Mouse (Mus musculus) hindbrain, embryonic 12.5 days (tissue): ENCODE measurements around the gene Slc25a16. TPM values are rescaled to one million over a fixed set of nuclear protein-coding genes. Genes with fewer than 3 reads are reported as not detected.
"Not testable (repeated sequence)": the region's sequence is repeated elsewhere in the genome, so short reads cannot be mapped to it uniquely, and the experiment has no call there.

Experiments used
- ATAC-seq: fragments of 200-750 bp; cut with Nextera tagmentation; 2 replicates; pipeline ENCODE4 v1.8.0; 2017; ENCODE audit warnings: moderate TSS enrichment; ENCODE audit not compliant: low FRiP score
- H3K27ac ChIP-seq: fragments of 300-500 bp; sonication (generic); 2 replicates; pipeline ENCODE4 v1.5.1; 2016; ENCODE audit warnings: mild to moderate bottlenecking
- H3K27me3 ChIP-seq: fragments of 300-500 bp; sonication (generic); 2 replicates; pipeline ENCODE4 v1.6.1; 2016; ENCODE audit warnings: mild to moderate bottlenecking
- H3K36me3 ChIP-seq: fragments of 300-500 bp; sonication (generic); 2 replicates; pipeline ENCODE4 v1.6.1; 2016; ENCODE audit warnings: mild to moderate bottlenecking
- H3K4me1 ChIP-seq: fragments of 300-500 bp; sonication (generic); 2 replicates; pipeline ENCODE4 v1.6.1; 2016
- H3K4me2 ChIP-seq: fragments of 300-500 bp; sonication (generic); replicated peaks from 2 replicates; pipeline ENCODE4 v1.6.1; 2016; ENCODE audit warnings: mild to moderate bottlenecking
- H3K4me3 ChIP-seq: fragments of 300-500 bp; sonication (generic); 2 replicates; pipeline ENCODE4 v1.5.1; 2016; ENCODE audit warnings: mild to moderate bottlenecking
- H3K9ac ChIP-seq: fragments of 300-500 bp; sonication (generic); 2 replicates; pipeline ENCODE4 v1.6.1; 2016; ENCODE audit warnings: mild to moderate bottlenecking, moderate library complexity
- H3K9me3 ChIP-seq: fragments of 300-500 bp; sonication (generic); replicated peaks from 2 replicates; pipeline ENCODE4 v1.6.1; 2016; ENCODE audit warnings: mild to moderate bottlenecking
- WGBS: fragments of 180-500 bp; shearing (Covaris S2); methylation state at CpG from one replicate; pipeline ENCODE4 v1.1.7; 2016; 5-methylcytosine and 5-hydroxymethylcytosine counted together
- polyA plus RNA-seq: library from polyadenylated mRNA; unstranded; fragments of >200 nt; fragmentation: Nextera tagmentation; extraction: Ambion mirVana; gene quantifications from 2 replicates; pipeline ENCODE4 v1.2.1, GENCODE M21; 2016

Gene Slc25a16
- polyA plus RNA-seq, 1 experiment from 2014 or later = 12.6 TPM

DNA sequence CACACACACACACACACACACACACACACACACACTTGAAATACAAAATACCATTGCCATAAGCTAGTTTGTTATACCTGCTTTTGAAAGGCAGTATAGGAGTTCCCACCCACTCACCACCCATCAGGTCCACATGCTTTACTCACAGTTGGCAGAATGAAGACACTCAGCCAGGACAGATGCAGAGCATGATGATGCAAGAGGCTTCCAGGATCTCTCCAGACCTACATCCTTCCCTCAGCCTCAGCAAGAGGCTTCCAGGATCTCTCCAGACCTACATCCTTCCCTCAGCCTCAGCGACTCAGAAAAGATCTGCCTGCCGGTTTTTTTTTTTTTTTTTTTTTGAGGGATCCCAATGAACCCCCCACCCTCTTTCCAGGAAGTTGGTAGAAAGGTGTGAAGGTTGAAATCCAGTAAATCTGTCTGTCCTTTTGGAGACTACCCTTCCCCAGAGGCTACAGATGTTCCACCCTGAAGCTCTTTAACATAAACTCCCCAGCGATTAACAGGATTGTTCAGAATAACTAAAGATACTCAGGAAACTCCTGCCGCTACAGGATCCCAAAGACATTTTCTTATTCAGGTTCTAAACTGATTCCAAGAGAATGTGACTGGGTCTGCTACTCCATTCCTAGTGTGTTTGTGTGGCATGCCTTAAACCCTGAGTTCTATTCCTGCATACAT lies 27.7 kb upstream of the Slc25a16 start:
- no peak for ATAC-seq
- 17% methylated on average over 4 of the region's 4 CpGs for WGBS
- Histone ChIP-seq H3K27me3 (no peaks in the 10 kb centered on the region), H3K9me3 (no peaks in the 10 kb centered on the region), H3K27ac (no peak overlapping the region), H3K9ac (no peak overlapping the region), H3K36me3 (no peaks in the 10 kb centered on the region), H3K4me1 (no peaks in the 10 kb centered on the region), H3K4me2 (no peak overlapping the region), H3K4me3 (no peak overlapping the region)

DNA sequence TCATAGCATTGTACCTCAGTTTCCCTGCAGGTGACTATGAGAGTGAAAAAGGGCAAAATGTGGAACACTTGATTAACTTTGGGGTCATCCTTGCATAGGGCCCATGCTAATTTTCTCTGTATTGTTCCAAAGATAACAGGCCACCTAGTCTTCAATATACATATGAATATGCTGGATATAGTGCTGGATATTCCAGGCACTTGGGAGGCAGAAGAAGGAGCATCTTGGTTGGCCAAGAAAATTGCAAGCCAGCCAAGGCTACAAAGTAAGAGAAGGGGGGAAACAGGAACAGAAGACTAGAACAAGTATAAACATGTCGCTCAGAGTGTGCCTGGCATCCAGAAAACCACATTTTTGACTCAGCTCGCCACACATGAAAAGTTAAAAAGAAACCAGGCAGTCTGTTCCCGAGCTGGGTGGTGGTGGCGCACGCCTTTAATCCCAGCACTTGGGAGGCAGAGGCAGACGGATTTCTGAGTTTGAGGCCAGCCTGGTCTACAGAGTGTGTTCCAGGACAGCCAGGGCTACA lies 27.0 kb upstream of the Slc25a16 start:
- no peaks in the 10 kb centered on the region for H3K4me1 ChIP-seq
- no peaks in the 10 kb centered on the region for H3K36me3 ChIP-seq
- no peak for ATAC-seq
- no peak overlapping the region for H3K9ac ChIP-seq
- H3K27ac ChIP-seq = no peak overlapping the region
- WGBS = 67% methylated on average over 6 of the region's 6 CpGs
- no peak overlapping the region for H3K4me3 ChIP-seq
- no peaks in the 10 kb centered on the region for H3K27me3 ChIP-seq
- H3K9me3 ChIP-seq = no peaks in the 10 kb centered on the region
- H3K4me2 ChIP-seq = no peak overlapping the region

DNA sequence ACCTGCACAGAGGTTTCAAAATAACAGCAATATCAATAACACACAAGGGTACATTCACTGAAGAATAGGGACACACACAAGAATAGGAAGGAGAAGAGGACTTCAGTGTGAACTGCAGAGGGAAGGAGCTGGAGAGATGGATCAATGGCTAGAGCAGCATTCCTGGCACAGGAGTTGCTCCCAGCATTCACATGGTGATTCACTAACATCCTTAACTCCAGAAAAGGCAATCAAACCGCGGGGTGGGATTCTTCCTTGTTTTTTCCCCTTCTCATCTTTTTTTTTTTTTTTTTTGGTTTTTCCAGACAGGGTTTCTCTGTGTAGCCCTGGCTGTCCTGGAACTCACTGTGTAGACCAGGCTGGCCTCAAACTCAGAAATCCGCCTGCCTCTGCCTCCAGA lies 26.0 kb upstream of the Slc25a16 start:
- no peaks in the 10 kb centered on the region for H3K4me1 ChIP-seq
- 69% methylated on average over 3 of the region's 3 CpGs for WGBS
- no peak for ATAC-seq
- no peaks in the 10 kb centered on the region for H3K27me3 ChIP-seq
- no peak overlapping the region for H3K4me3 ChIP-seq
- H3K27ac ChIP-seq = no peak overlapping the region
- no peaks in the 10 kb centered on the region for H3K36me3 ChIP-seq
- H3K9me3 ChIP-seq = no peaks in the 10 kb centered on the region
- H3K9ac ChIP-seq = no peak overlapping the region
- H3K4me2 ChIP-seq = no peak overlapping the region

DNA sequence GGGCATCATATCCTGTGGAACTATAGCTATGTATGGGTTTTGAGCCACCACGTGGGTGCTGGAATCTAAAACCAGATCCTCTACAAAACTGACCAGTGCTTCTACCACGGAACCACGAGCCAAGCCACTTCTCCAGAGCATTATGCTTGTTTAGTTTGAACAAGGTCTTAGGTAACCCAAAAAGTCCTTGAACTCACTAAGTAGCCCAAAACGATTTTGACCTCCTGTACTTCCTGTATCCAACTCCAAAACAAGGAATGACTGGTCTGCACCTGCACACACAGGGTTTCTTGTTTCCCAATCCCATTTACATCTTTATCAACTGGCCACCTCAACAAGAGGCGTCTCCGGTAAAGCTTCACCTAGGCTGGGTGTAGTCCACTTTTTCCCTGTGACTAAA lies 25.0 kb upstream of the Slc25a16 start:
- Histone ChIP-seq H3K4me1 (no peaks in the 10 kb centered on the region), H3K27ac (no peak overlapping the region), H3K4me2 (no peak overlapping the region), H3K27me3 (no peaks in the 10 kb centered on the region), H3K9me3 (no peaks in the 10 kb centered on the region), H3K9ac (no peak overlapping the region), H3K36me3 (no peaks in the 10 kb centered on the region), H3K4me3 (no peak overlapping the region)
- ATAC-seq = no peak
- 84% methylated on average over 6 of the region's 6 CpGs for whole genome bisulfite sequencing

DNA sequence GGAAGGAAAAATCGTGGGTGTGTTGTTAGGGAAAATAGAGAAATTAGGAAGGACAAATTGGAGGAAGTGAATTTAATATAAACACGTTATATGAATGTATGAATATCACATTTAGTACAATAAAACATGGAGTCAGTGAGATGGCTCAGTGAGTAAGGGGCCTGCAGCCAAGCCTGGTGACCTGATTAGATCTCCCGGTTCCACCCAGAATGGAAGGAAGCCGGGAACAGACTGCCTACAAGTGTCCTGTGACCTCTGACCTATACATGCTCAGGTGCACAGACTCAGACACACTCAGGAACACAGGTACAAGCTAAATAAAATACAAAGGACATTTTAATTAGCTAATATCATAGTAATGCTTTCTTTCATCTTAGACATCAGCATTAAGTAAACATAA lies 24.4 kb upstream of the Slc25a16 start:
- H3K9me3 ChIP-seq = no peaks in the 10 kb centered on the region
- 68% methylated on average over 4 of the region's 4 CpGs for WGBS
- H3K4me2 ChIP-seq = no peak overlapping the region
- H3K4me1 ChIP-seq = no peaks in the 10 kb centered on the region
- H3K27me3 ChIP-seq = no peaks in the 10 kb centered on the region
- ATAC-seq = no peak
- no peak overlapping the region for H3K9ac ChIP-seq
- H3K36me3 ChIP-seq = no peaks in the 10 kb centered on the region
- H3K27ac ChIP-seq = no peak overlapping the region
- no peak overlapping the region for H3K4me3 ChIP-seq

DNA sequence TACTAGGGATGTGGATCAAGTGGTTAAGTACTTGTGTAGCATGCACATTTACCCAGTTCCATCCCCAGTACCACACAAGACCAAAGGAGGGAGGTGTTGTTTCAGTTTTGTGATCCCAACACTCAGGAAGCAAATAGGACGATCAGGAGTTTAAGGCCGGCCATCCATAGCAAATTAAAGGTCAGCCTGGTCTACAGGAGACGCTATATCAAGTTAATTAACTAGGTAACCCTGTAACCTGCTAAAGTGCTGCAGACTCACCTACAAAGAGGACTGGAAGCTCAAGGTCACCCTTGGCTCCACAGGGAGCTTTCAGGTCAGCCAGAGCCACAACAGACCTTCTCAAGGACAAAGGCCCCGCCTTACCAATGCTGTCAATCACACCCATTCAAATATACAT lies 23.7 kb upstream of the Slc25a16 start:
- no peaks in the 10 kb centered on the region for H3K9me3 ChIP-seq
- no peak overlapping the region for H3K4me2 ChIP-seq
- ATAC-seq = no peak
- no peak overlapping the region for H3K27ac ChIP-seq
- H3K4me3 ChIP-seq = no peak overlapping the region
- 72% methylated on average over 4 of the region's 4 CpGs for WGBS
- H3K36me3 ChIP-seq = no peaks in the 10 kb centered on the region
- no peaks in the 10 kb centered on the region for H3K4me1 ChIP-seq
- H3K9ac ChIP-seq = no peak overlapping the region
- no peaks in the 10 kb centered on the region for H3K27me3 ChIP-seq

DNA sequence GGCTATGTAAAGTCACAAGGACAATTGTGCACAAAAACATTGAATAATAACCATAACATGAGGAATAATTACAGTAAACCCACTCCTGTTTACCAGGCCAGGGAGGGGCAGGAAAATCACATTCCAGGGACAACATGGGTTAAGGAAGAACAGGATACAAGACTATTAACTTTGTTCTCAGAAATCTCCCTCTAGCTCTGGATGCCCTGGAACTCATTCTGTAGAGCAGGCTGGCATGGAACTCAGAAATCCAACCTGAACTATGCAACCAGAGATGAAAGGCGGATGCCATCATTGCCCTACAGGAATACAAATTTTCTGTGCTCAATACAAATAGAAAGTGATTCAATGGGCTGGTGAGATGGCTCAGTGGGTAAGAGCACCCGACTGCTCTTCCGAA lies 23.0 kb upstream of the Slc25a16 start:
- Histone ChIP-seq H3K27me3 (no peaks in the 10 kb centered on the region), H3K36me3 (no peaks in the 10 kb centered on the region), H3K9ac (no peak overlapping the region), H3K27ac (no peak overlapping the region), H3K4me1 (no peaks in the 10 kb centered on the region), H3K4me3 (no peak overlapping the region), H3K4me2 (no peak overlapping the region), H3K9me3 (no peaks in the 10 kb centered on the region)
- WGBS = 94% methylated on average over 3 of the region's 3 CpGs
- no peak for ATAC-seq

DNA sequence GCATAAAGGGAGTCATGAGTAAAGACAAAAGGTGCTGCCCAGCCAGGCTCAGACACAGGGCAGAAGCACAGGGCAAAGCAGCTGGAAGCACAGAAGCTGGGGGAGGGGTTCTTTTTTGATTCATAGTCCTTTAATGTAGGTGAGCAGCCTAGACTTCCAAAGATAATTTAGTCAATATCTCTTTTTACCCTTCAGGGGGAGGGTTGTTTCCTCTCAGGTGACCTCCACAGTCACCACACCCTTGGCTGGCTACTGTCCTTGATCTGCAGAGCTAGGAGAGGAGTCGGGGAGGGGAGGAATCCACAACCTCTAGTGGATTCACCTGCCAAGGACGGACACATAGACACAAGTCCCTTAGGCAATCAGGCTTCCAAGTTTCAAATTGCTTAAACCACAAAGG lies 22.4 kb upstream of the Slc25a16 start:
- H3K4me2 ChIP-seq = no peak overlapping the region
- H3K27me3 ChIP-seq = no peaks in the 10 kb centered on the region
- WGBS = 88% methylated on average over 2 of the region's 2 CpGs
- H3K4me3 ChIP-seq = no peak overlapping the region
- no peaks in the 10 kb centered on the region for H3K4me1 ChIP-seq
- H3K27ac ChIP-seq = no peak overlapping the region
- no peak for ATAC-seq
- no peaks in the 10 kb centered on the region for H3K9me3 ChIP-seq
- H3K9ac ChIP-seq = no peak overlapping the region
- H3K36me3 ChIP-seq = no peaks in the 10 kb centered on the region

DNA sequence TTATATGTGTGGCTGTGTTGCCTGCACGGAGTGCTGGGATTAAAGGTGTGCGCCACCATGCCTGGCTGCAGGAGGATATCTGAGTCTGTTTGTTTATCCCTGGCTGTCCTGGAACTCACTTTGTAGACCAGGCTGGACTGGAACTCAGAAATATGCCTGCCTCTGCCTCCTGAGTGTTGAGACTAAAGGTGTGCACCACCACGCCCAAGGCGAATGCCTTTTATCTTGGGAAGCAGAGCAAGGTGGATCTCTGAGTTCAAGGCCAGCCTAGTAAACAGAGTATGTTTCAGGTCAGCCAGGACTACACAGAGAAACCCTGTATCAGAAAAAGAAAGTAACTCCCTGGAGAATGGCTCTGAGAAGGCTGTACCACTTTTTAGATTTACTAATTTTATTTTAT lies 20.3 kb upstream of the Slc25a16 start:
- WGBS = 100% methylated on average over 4 of the region's 4 CpGs
- ATAC-seq = no peak

DNA sequence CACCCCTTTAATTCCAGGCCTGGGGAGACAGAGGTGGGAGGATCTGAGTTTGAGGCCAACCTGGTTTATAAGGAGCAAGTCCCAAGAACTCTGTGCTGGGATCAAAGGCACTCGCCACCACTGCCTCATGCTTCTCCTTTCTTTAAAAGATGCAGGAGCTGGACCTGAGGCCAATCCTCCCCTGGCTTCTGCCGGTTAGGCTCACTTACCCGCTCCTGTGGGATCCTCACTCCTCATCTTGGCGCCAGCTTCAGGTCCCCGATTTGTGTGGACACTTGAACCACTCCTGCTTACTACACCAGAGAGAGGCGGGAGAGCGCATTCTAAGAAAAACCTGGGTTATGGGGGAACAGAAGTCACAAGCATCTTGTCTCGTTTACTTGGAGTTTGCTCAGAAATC lies 18.6 kb upstream of the Slc25a16 start:
- no peaks in the 10 kb centered on the region for H3K9me3 ChIP-seq
- H3K36me3 ChIP-seq = no peaks in the 10 kb centered on the region
- H3K4me1 ChIP-seq = no peaks in the 10 kb centered on the region
- 47% methylated on average over 8 of the region's 8 CpGs for WGBS
- no peak overlapping the region for H3K27ac ChIP-seq
- H3K4me3 ChIP-seq = no peak overlapping the region
- no peaks in the 10 kb centered on the region for H3K27me3 ChIP-seq
- no peak overlapping the region for H3K9ac ChIP-seq
- H3K4me2 ChIP-seq = no peak overlapping the region
- ATAC-seq = no peak

More for the DNA sequence above, 20.3 kb upstream of the Slc25a16 start:
- Histone ChIP-seq H3K27me3 (no peaks in the 10 kb centered on the region), H3K9me3 (no peaks in the 10 kb centered on the region), H3K4me2 (no peak overlapping the region), H3K27ac (no peak overlapping the region), H3K36me3 (no peaks in the 10 kb centered on the region), H3K9ac (no peak overlapping the region), H3K4me3 (no peak overlapping the region), H3K4me1 (no peaks in the 10 kb centered on the region)

DNA sequence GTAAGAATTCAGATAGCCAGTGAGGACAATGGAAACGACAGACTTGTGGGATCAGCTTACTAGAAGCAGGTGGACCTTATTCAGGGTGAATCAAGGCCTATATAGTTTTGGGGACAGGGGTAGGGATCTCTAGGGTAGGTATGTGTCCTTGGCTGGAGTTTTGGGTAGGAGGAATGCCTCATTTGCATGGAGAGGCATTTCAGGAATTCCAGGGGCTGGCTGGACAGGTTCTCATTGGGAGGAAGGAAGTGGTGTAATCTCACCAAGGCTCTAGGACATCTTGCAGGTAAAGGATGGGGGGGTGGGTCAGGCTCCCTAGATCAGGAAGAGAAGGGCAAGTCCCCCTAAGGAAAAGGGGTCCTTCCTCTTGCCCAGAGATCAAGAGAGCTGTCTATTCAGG lies 17.6 kb upstream of the Slc25a16 start:
- no peak for ATAC-seq
- Histone ChIP-seq H3K4me2 (no peak overlapping the region), H3K27me3 (no peaks in the 10 kb centered on the region)

DNA sequence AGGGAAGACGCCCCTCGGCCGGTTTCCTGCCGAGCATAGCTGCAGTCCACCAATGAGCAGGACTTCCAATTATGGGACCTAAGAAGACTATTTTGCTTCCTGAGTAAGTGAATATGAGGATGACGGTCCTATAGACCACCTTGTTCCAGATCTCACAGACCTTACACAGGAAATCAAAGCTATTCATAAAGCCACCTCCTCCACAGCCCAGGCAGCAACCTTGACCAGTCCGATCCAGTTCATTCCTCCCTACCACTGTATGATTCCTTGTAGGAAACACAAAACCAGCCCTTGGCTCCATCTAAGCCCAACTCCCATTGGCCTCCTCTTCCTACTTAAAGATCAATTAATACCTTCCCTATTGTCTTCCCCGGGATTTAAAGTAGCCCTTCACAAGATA lies 14.1 kb upstream of the Slc25a16 start:
- 93% methylated on average over 7 of the region's 7 CpGs for WGBS
- no peaks in the 10 kb centered on the region for H3K36me3 ChIP-seq

More for the DNA sequence above, 17.6 kb upstream of the Slc25a16 start:
- no peak overlapping the region for H3K27ac ChIP-seq
- no peaks in the 10 kb centered on the region for H3K4me1 ChIP-seq
- 39% methylated on average over 1 of the region's 1 CpGs for WGBS
- H3K9ac ChIP-seq = no peak overlapping the region
- H3K36me3 ChIP-seq = no peaks in the 10 kb centered on the region
- H3K9me3 ChIP-seq = no peaks in the 10 kb centered on the region
- H3K4me3 ChIP-seq = no peak overlapping the region

DNA sequence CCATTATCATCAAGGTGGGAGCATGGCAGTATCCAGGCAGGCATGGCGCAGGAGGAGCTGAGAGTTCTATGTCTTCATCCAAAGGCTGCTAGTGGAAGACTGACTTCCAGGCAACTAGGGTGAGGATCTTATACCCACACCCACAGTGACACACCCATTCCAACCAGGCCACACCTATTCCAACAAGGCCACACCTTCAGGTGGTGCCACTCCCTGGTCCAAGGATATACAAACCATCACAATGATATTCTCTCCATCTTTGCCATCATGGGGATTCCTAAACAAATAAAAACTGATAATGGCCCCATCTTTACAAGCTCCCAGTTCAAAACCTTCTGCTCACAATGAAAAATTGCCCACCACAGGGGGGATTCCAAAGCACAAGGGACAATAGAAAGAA lies 11.5 kb upstream of the Slc25a16 start, which contains the start of gene Tet1:
Gene Tet1 (minus strand): TSS at position 101 of the 400 bp plus-strand sequence.
- no CpG with 5 or more reads among the region's 1 CpGs for WGBS
- H3K9ac ChIP-seq, H3K4me1 ChIP-seq, H3K27ac ChIP-seq, H3K4me3 ChIP-seq, H3K27me3 ChIP-seq, H3K36me3 ChIP-seq, H3K4me2 ChIP-seq, H3K9me3 ChIP-seq, ATAC-seq: not testable (repeated sequence)

More for the DNA sequence above, 14.1 kb upstream of the Slc25a16 start:
- Histone ChIP-seq H3K9ac (no peak overlapping the region), H3K27me3 (no peaks in the 10 kb centered on the region), H3K4me2 (no peak overlapping the region), H3K4me3 (no peak overlapping the region), H3K27ac (no peak overlapping the region), H3K9me3 (no peaks in the 10 kb centered on the region), H3K4me1 (no peaks in the 10 kb centered on the region)
- no peak for ATAC-seq
